Mouse (Mus musculus) spleen, postnatal 10 days (tissue): ENCODE measurements at regions not wholly inside any gene's neighbourhood (a gene's known extent, or its start where the extent isn't known, plus 50 kb on each side); places are given as distances from the start of the nearest gene placed in this dataset.
"Not testable (repeated sequence)": the region's sequence is repeated elsewhere in the genome, so short reads cannot be mapped to it uniquely, and the experiment has no call there.

Experiments
- DNase-seq, 2 experiments: peaks; one replicate each; pipeline ENCODE4 v3.0.0; 2021 to 2022; ENCODE audit warnings: low spot score in 2 of 2

GRCm38 (mm10) chr3:57963965-57964364 lies 116.1 kb upstream of the Pfn2 start:
- DNase-seq, result no peak

- not testable (repeated sequence) for DNase-seq
Observed at GRCm38 (mm10) chr3:57970614-57971013, 122.7 kb upstream of the Pfn2 start.

GRCm38 (mm10) chr3:57972469-57973245 lies 124.8 kb upstream of the Pfn2 start:
- no peak for DNase-seq

GRCm38 (mm10) chr3:57973546-57973945 lies 125.7 kb upstream of the Pfn2 start:
- no peak for DNase-seq

GRCm38 (mm10) chr3:57975379-57975778 lies 127.5 kb upstream of the Pfn2 start:
- no peak for DNase-seq

- DNase-seq, result no peak
Observed at GRCm38 (mm10) chr3:57976640-57977229, 128.9 kb upstream of the Pfn2 start.

- no peak for DNase-seq
Observed at GRCm38 (mm10) chr3:57988175-57988574, 140.3 kb upstream of the Pfn2 start.

- no peak for DNase-seq
Observed at GRCm38 (mm10) chr3:57990738-57991137, 142.9 kb upstream of the Pfn2 start.

- no peak for DNase-seq
Observed at GRCm38 (mm10) chr3:57998121-57999102, 150.5 kb upstream of the Pfn2 start.

- no peak for DNase-seq
Observed at GRCm38 (mm10) chr3:58002792-58003574, 155.1 kb upstream of the Pfn2 start.

GRCm38 (mm10) chr3:58024750-58025392 lies 177.0 kb upstream of the Pfn2 start:
- DNase-seq, result no peak

- no peak for DNase-seq
Observed at GRCm38 (mm10) chr3:58049618-58050017, 201.7 kb upstream of the Pfn2 start.

- no peak for DNase-seq
Observed at GRCm38 (mm10) chr3:58054726-58055125, 206.8 kb upstream of the Pfn2 start.

- DNase-seq, result no peak
Observed at GRCm38 (mm10) chr3:58055181-58055580, 207.3 kb upstream of the Pfn2 start.

GRCm38 (mm10) chr3:58056191-58057063 lies 208.5 kb upstream of the Pfn2 start:
- peak in 1 of 2 experiments; percentile 30 for DNase-seq

GRCm38 (mm10) chr3:58057064-58057396 lies 209.2 kb upstream of the Pfn2 start:
- no peak for DNase-seq

- no peak for DNase-seq
Observed at GRCm38 (mm10) chr3:58058134-58058533, 210.3 kb upstream of the Pfn2 start.

GRCm38 (mm10) chr3:58063852-58064549 lies 216.1 kb upstream of the Pfn2 start:
- no peak for DNase-seq

- DNase-seq, result no peak
Observed at GRCm38 (mm10) chr3:58071574-58071973, 223.7 kb upstream of the Pfn2 start.
